Mouse (Mus musculus): Measurements from ENCODE around the gene Aff2. TPM values are rescaled to one million over a fixed set of nuclear protein-coding genes. Genes with fewer than 3 reads are reported as not detected.

Aff2 gene
- 8.5 and 9.1 TPM in 2 replicates for polyA plus RNA-seq (2012; rRNA removed)

GRCm38 (mm10) chrX:69360238-69361054 is at the start of gene Aff2:
Aff2 (plus strand) TSS chrX:69360294.

All from central nervous system, embryonic 18 days (tissue).